Mouse (Mus musculus): ENCODE results near the gene Elmod3.
A peak's percentile ranks its signal among the peaks of the same experiment; 100 is the strongest.

Elmod3 gene

DNA sequence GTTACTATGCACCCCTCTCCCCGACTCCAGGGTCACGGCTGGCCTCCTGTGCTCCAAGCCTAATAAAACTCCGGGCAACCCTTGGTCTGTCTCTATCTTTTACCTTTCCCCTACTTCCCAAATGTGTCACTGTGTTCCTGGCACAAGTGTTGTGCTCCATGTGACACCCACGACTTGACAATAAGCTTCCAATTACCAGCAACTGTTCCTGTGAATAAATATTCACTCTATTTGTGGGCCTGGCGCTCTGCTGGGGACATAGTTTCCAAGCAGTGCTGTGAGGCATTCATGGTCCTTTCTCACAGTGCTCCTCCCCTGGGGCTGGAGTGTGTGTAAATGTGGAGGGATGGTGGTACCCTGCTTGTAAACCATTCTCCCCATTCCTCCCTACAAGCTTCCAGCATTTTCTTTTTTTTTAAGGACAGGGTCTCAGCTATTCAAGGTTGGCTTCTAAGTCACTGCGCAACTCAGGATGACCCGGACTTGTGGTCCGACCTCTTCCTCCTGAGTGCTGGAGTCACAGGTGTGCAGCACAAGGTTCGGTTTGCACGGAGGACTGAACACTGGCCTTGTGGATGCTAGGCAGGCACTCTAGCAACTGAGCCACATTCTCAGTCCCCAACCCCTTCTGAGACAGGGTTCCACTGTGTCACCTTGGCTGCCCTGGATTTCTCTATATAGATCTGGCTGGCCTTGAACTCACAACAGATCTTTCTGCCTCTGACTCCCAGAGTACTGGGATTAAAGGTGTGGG, 27.4 kb downstream of the Elmod3 start:
- DNase-seq (ENCODE audit: low spot score in 2 of 2) = no peak

DNA sequence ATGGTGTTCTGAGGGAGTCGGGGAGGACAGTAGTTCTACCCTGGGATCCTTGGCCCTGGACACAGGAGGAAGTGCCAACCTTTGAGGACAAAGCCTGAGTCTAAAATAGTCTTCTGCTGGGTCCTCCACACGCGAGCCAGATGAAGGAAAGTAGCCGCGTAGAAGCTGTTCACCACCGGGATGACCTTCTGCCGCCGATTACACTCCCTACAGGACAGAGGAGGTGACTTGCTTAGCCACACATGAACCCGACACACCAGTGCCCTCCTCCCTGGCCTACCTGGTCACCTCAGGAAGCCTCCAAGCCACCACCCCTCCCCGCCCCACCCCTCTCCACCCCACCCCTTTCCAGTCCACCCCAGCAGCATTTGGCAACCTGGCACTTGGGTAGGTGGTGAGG, 29.5 kb downstream of the Elmod3 start:
- no peak for DNase-seq (ENCODE audit: low spot score in 2 of 2)

DNA sequence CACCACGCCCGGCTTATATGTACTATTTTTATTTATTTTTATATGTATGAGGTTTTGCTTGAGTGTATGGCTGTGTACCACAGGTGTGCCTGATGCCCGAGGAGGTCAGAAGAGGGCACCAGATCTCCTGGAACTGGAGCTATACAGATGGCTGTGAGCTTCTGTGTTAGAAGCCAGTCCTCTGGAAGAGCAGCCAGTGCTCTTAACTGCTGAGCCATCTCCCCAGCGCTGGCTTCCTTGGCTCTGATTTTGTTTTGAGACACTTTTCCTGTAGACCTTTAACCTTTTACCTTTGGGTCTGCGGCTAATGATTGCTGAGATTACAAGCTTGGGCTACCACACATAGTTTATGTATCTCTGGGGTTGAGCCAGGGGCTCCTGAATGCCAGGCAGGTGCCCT, 30.7 kb downstream of the Elmod3 start:
- DNase-seq (ENCODE audit: low spot score in 2 of 2) = no peak

GRCm38 (mm10) chr6:72566044-72566443, 32.2 kb downstream of the Elmod3 start:
- DNase-seq (ENCODE audit: low spot score in 2 of 2) = peak; percentile 75 to 88

DNA sequence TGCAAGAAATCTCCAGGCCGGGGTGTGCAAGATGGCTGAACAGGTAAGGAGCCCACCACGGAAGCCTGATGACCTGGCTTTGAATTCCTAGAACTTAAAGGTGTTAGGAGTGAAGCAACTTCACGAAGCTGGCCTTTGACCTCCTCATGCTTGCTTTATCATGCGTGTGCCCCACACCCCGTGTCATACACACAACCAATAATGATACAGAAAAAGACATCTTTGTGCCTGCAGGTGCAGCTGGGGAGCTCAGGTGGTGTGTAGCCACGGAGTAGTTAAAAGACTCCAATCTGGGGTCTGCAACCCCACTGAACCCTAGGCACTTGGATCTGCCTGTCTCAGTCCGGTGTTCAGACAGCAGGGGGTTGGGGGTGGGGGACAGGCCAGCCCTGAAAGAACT, 32.7 kb downstream of the Elmod3 start:
- no peak for DNase-seq (ENCODE audit: low spot score in 2 of 2)

DNA sequence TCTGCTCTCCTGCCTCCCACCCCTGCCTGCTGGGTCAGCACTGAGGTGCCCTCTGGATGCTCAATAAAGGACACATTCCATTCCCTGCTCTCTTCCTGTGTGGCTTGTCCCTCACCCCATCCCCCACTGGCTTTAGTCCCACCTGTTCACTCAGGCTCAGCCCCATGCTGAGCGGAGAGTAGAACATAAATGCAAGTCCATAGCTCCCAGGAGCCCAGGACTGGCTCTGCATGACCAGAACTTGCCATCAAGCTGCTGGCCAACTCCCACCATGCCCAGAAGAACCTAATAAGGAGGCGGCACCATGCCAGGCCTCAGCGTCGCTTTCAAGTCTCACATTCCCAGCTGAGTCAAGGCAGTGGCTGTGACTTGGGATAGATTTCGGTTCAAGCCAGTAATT, 35.3 kb downstream of the Elmod3 start:
- no peak for DNase-seq (ENCODE audit: low spot score in 2 of 2)

DNA sequence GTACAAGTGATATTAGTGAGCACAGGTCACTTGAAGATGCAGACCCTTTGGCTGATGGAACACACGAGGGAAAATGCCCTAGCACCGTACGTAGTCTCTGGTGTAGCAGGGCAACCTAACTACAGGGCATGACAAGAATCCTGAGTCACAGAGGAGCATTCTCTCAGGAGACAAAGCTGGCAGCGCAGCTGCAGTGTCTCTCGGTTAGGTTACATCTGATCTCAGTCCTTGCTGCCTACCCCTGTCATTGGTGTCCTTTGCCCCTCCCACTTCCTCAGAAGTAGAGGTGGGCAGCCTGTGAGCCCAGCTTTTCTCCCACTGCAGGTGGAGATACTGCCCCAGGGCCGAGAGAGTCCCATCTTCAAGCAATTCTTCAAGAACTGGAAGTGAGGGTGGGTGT, 35.7 kb downstream of the Elmod3 start:
- DNase-seq (ENCODE audit: low spot score in 2 of 2) = no peak

- DNase-seq (ENCODE audit: low spot score in 2 of 2) = no peak
Observed at GRCm38 (mm10) chr6:72560801-72561200, 37.4 kb downstream of the Elmod3 start.

GRCm38 (mm10) chr6:72553079-72553412, 45.2 kb downstream of the Elmod3 start:
- no peak for DNase-seq (ENCODE audit: low spot score in 2 of 2)

DNA sequence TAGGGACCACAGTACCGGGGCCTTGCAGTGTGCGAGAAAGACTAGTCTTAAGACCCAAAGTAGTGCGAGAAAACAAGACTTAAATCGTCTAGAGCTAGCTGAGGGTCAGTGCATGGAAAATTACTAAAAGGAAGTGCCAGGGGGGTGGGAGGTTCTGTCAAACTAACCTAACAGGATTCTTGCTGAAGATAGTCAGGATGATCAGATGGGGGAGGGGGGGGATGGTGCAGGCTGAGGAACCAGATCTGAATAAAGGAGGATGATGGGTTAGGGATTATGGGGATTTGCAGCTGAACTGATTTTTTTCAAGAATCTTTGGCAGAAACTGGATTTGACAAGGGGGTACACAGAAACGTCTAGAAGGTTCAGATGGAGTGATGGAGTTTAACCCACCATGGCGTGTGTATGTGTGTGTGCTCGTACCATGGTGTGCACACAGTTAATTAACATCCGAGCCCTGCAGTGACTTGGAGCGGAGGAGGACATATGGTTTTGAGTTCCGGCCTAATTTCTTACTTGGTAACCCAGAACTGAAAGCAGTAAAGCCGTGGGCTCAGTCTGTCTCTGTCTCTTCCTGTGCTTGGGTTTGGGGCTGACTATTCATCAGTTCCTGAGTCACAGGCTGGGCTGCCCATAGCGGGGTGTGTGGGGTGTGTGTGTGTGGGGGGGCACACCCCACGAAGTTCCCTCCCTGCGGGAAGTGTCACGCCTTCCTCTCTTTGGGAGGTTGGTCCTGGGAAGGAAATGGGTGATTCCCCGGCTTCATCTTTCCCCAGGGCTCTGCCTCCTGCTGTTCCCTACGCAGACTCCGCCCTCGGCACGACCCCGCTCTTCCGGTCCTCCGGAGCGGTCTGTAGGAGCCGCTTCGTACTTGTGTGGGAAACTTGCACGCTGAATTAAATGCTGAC, 45.8 kb downstream of the Elmod3 start:
- peak in 1 of 2 experiments; percentile 48 for DNase-seq (ENCODE audit: low spot score in 2 of 2)

GRCm38 (mm10) chr6:72550503-72551100, 47.6 kb downstream of the Elmod3 start:
- no peak for DNase-seq (ENCODE audit: low spot score in 2 of 2)

- DNase-seq (ENCODE audit: low spot score in 2 of 2) = no peak
Observed at GRCm38 (mm10) chr6:72550025-72550424, 48.2 kb downstream of the Elmod3 start.

- peak; percentile 51 to 75 for DNase-seq (ENCODE audit: low spot score in 2 of 2)
Observed at GRCm38 (mm10) chr6:72549041-72549580, 49.1 kb downstream of the Elmod3 start.

- no peak for DNase-seq (ENCODE audit: low spot score in 2 of 2)
Observed at GRCm38 (mm10) chr6:72547862-72548261, 50.4 kb downstream of the Elmod3 start.

- no peak for DNase-seq (ENCODE audit: low spot score in 2 of 2)
Observed at GRCm38 (mm10) chr6:72547121-72547520, 51.1 kb downstream of the Elmod3 start.

DNA sequence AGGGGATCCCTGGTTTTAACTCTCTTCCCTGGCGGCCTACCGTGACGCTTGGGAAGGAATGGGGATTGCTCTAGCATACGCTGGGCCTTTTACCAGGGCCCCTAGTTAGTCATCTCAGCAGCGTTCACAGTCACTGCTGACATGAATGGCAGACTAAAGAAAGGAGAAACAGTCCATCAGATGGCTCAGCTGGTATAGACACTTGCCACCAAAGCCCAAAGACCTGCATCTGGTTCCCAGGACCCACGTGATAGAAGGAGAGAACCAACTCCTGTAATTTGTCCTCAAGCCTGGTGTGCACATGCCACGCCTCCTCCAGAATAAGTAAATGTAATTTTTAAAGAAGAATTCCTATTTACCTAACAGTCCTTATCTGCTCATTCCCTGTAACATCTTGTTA, 52.8 kb downstream of the Elmod3 start:
- no peak for DNase-seq (ENCODE audit: low spot score in 2 of 2)

DNA sequence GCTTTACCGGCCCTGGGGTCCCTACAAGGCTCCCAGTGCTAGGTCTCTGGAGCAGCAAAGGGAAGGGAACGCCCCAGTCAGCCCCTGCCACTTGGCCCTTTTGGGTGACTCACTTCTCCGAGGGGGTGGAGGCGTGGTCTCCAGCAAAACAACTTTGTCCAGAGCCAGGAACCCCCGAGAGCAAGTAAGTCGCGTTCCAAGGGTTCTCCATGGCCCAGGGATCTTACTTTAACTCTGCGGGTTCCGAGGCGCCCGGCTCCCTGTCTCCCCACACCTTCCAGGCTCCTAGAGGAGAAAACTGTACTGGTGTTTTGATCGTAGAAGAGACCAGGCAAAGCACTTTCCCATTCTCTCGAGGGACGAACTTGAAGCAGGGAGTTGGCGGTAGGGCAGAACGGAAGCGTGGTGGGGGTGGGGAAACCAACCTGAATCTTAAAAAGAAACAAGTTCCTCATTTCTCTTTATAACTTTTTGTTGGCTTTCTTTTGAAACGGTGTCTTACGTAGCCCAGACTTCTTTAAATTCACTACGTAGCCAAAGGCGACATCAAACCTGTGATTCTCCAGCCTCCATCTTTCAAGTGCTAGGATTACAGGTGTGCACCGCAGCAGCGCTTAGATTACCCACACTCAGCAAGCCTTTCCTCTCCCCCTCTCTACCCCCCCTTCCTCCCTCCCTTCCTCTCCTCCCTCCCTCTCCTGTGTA, 53.8 kb downstream of the Elmod3 start, which contains the start of gene Capg:
Gene Capg (plus strand): TSS at position 109 of the 705 bp plus-strand sequence.
- DNase-seq (ENCODE audit: low spot score in 2 of 2) = peak; percentile 36 to 73

DNA sequence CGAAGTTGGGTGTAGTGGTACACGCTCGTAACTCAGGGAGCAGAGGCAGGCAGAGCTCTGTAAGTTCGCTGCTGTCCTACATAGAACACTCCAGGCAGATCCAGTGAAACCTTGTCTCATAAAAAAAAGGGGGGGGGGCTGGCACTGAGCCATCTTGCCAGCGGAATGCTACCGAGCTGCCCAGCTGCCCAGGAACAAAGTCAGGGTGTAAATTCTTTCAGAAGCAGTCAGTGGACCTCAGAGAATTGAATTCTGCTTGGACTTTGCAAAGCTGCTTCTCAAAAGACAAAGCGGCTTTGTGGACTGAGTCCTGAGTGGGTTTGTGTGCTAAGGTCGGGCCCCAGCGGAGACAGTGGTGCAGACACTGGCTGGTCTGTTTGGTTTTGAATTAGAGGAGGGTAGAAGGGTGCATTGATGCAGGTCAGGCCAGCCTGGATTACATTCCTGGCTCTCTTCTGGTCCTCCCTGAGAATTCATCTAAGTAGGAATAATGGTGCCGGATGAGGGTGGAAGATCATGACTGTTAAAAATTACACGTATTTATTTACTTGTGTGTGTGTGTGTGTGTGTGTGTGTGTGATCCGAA, 54.9 kb downstream of the Elmod3 start:
- DNase-seq (ENCODE audit: low spot score in 2 of 2) = no peak

- peak; percentile 59 to 83 for DNase-seq (ENCODE audit: low spot score in 2 of 2)
Observed at GRCm38 (mm10) chr6:72538562-72539031, 59.6 kb downstream of the Elmod3 start.

- DNase-seq (ENCODE audit: low spot score in 2 of 2) = no peak
Observed at GRCm38 (mm10) chr6:72537998-72538500, 60.2 kb downstream of the Elmod3 start.

DNA sequence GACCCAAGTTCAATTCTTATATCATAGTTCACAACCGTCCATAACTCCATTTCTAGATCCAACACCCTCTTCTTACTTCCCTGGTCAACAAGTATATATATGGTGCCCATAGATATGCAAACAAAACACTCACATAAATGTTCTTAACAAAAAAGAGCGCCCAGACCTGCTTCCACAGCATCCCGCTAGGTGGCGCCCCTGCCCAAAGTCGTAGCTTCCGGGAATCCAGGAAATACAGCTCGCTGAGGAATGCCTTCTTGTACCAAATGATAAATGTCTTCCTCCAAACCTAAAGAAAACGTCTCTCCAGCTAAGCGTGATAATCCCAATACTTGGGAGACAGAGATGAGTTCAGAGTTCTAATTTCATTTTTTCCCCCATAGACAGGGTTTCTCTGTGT, 63.0 kb downstream of the Elmod3 start:
- DNase-seq (ENCODE audit: low spot score in 2 of 2) = peak; percentile 72 to 89

Data from spleen, postnatal 10 days (tissue).